Mouse (Mus musculus) cortical plate, adult 2 months (tissue): Measurements from ENCODE around the gene Qrfp.

ENCODE experiments used
- CTCF ChIP-seq: fragments of 200-500 bp; IDR thresholded peaks from 2 replicates; pipeline ENCODE4 v1.5.1; 2011; ENCODE audit warnings: mild to moderate bottlenecking, control low read depth, low read length; ENCODE audit not compliant: insufficient read depth; ENCODE audit errors: extremely low read depth
- POLR2A ChIP-seq: fragments of 200-500 bp; IDR thresholded peaks from 2 replicates; pipeline ENCODE4 v1.6.1; 2011; ENCODE audit warnings: mild to moderate bottlenecking, low read length, control low read depth; ENCODE audit not compliant: insufficient read depth; ENCODE audit errors: extremely low read depth

- TF ChIP-seq CTCF (no peak), POLR2A (no peak)
Measured at GRCm38 (mm10) chr2:31762853-31763252, 47.5 kb downstream of the Qrfp start.
